In genomic region chr17:85888568-85889398, GRCm38 (mm10) we compare ENCODE assay signal across 22 mouse cellular contexts.
DNase-seq lines count a peak whose midpoint lies in the region; ATAC-seq and TF ChIP-seq lines count a peak whose summit lies in the region.
"Had no signal": no experiment of that assay in that cellular context is flagged by ENCODE, and none has a peak within 500 bp of the region (broad histone marks: within the 10 kb centered on the region; RNA-seq: fewer than 3 reads in every experiment).

No protein-coding gene starts in this region.

- H3K27ac ChIP-seq in kidney, embryonic 15.5 days: peak overlapping the region; percentile 55
- no peak overlapping the region for H3K27ac ChIP-seq in kidney, postnatal 0 days
- peak overlapping the region; percentile 76; the same call in 1 of the 2 replicates for H3K27ac ChIP-seq in limb, embryonic 10.5 days
- H3K27ac ChIP-seq: embryonic facial prominence, embryonic 12.5 days; forebrain, embryonic 13.5 days; forebrain, embryonic 15.5 days had no signal

- no peak overlapping the region for H3K4me2 ChIP-seq in kidney, embryonic 15.5 days
- H3K4me2 ChIP-seq in kidney, postnatal 0 days (ENCODE audit: low read length): no peak overlapping the region
- H3K4me2 ChIP-seq: embryonic facial prominence, embryonic 12.5 days; forebrain, embryonic 13.5 days; forebrain, embryonic 15.5 days had no signal

- TF ChIP-seq CTCF in kidney, postnatal 0 days (IDR thresholded peaks at IDR 0.05; ENCODE audit: low read depth): no peak

- H3K4me3 ChIP-seq in kidney, embryonic 15.5 days (replicated peaks): no peak overlapping the region
- no peak overlapping the region for H3K4me3 ChIP-seq in kidney, postnatal 0 days (replicated peaks; ENCODE audit: low read depth, low read length)
- H3K4me3 ChIP-seq in limb, embryonic 10.5 days: no peak overlapping the region
- H3K4me3 ChIP-seq: embryonic facial prominence, embryonic 10.5 days; embryonic facial prominence, embryonic 12.5 days; forebrain, embryonic 13.5 days; forebrain, embryonic 15.5 days had no signal

- no peaks in the 10 kb centered on the region for H3K9me3 ChIP-seq in kidney, embryonic 15.5 days (replicated peaks)
- H3K9me3 ChIP-seq in kidney, postnatal 0 days (replicated peaks; ENCODE audit: low read length): no peaks in the 10 kb centered on the region
- no peaks in the 10 kb centered on the region for H3K9me3 ChIP-seq in limb, embryonic 10.5 days (replicated peaks)
- H3K9me3 ChIP-seq: embryonic facial prominence, embryonic 10.5 days; embryonic facial prominence, embryonic 12.5 days; forebrain, embryonic 13.5 days; forebrain, embryonic 15.5 days; G1E had no signal

- H3K27me3 ChIP-seq in kidney, embryonic 15.5 days: peaks cover 9% of the 10 kb centered on the region; the same call in 1 of the 2 replicates
- 0 out of 2 replicates have a peak, but pooled peaks cover 3% of the 10 kb centered on the region for H3K27me3 ChIP-seq in kidney, postnatal 0 days (ENCODE audit: insufficient read depth, low read length)
- H3K27me3 ChIP-seq in limb, embryonic 10.5 days (ENCODE audit: low read depth, poor library complexity, severe bottlenecking): peaks cover 54% of the 10 kb centered on the region
- H3K27me3 ChIP-seq: embryonic facial prominence, embryonic 12.5 days; forebrain, embryonic 13.5 days; forebrain, embryonic 15.5 days had no signal

- peak; percentile 77 for ATAC-seq in kidney, embryonic 15.5 days (replicated peaks; ENCODE audit: low FRiP score)
- ATAC-seq in kidney, postnatal 0 days (replicated peaks; ENCODE audit: low FRiP score, low read depth): peak; percentile 40; the same call in 1 of the 2 replicates
- ATAC-seq in megakaryocyte-erythroid progenitor cell, adult 5-6 weeks (replicated peaks; ENCODE audit: low FRiP score, low TSS enrichment, poor library complexity, severe bottlenecking): no peak
- ATAC-seq: activated CD4-positive, CD25-positive, alpha-beta regulatory T cell, adult 4 months; forebrain, embryonic 13.5 days; forebrain, embryonic 15.5 days; Patski had no signal

- no peak for DNase-seq in kidney, postnatal 10 days
- peak; percentile 51 for DNase-seq in kidney, postnatal 0 days (ENCODE audit: low spot score)
- no peak for DNase-seq in kidney, adult 8-10 months
- DNase-seq in limb, embryonic 10.5 days (ENCODE audit: low spot score): no peak
- no peak for DNase-seq in thymus, postnatal 25 days
- DNase-seq: adrenal gland, adult 8-10 months; adrenal gland, postnatal 14 days; adrenal gland, postnatal 36 days; cerebellum, adult 11-12 months; cerebellum, adult 2 months; cerebellum, adult 9-10 months; cerebellum, postnatal 10 days; cerebellum, postnatal 25 days had no signal

- H3K4me1 ChIP-seq in kidney, embryonic 15.5 days: peaks cover 21% of the 10 kb centered on the region
- no peaks in the 10 kb centered on the region for H3K4me1 ChIP-seq in kidney, postnatal 0 days (replicated peaks; ENCODE audit: insufficient read depth, low read length)
- peaks cover 38% of the 10 kb centered on the region for H3K4me1 ChIP-seq in limb, embryonic 10.5 days
- H3K4me1 ChIP-seq: forebrain, embryonic 15.5 days had no signal

- H3K36me3 ChIP-seq in kidney, embryonic 15.5 days: no peaks in the 10 kb centered on the region
- no peaks in the 10 kb centered on the region for H3K36me3 ChIP-seq in kidney, postnatal 0 days (ENCODE audit: insufficient read depth, low read length)
- H3K36me3 ChIP-seq in limb, embryonic 10.5 days: no peaks in the 10 kb centered on the region
- H3K36me3 ChIP-seq: embryonic facial prominence, embryonic 10.5 days; embryonic facial prominence, embryonic 12.5 days; forebrain, embryonic 15.5 days; G1E had no signal

- H3K9ac ChIP-seq in kidney, embryonic 15.5 days: no peak overlapping the region
- no peak overlapping the region for H3K9ac ChIP-seq in kidney, postnatal 0 days (ENCODE audit: low read depth, low read length)
- H3K9ac ChIP-seq: embryonic facial prominence, embryonic 12.5 days; forebrain, embryonic 13.5 days; forebrain, embryonic 15.5 days had no signal

- 31% methylated on average over 10 of the region's 10 CpGs for WGBS in kidney, embryonic 15.5 days
- WGBS in kidney, postnatal 0 days: 34% methylated on average over 10 of the region's 10 CpGs
- WGBS in limb, embryonic 10.5 days: 73% methylated on average over 10 of the region's 10 CpGs
